Mouse (Mus musculus) granulocyte monocyte progenitor cell, adult 5-6 weeks (primary cell): Measurements from ENCODE around the gene Apbb2. TPM values are rescaled to one million over a fixed set of nuclear protein-coding genes. Genes with fewer than 3 reads are reported as not detected.

Source experiments
- ATAC-seq: replicated peaks from 2 replicates; pipeline ENCODE4 v1.8.0; 2016; ENCODE audit warnings: mild to moderate bottlenecking, moderate TSS enrichment, inconsistent platforms; ENCODE audit not compliant: poor library complexity, severe bottlenecking
- total RNA-seq, 2 experiments: library from RNA; stranded (forward) in 1 of 2; stranded (reverse) in 1 of 2; fragments of 200-712, 200-1000 nt in 1 of 2; fragments of >200 nt in 1 of 2; fragmentation: Nextera tagmentation in 1 of 2; gene quantifications; 2 replicates each; pipeline ENCODE4 v1.2.3; 2014 to 2017

The Apbb2 gene
- total RNA-seq, 2 experiments from 2014 or later = 0.31 to 0.52 TPM

GRCm38 (mm10) chr5:66553933-66554332 lies 64.7 kb downstream of the Apbb2 start:
- ATAC-seq = no peak

GRCm38 (mm10) chr5:66552246-66552645 lies 66.3 kb downstream of the Apbb2 start:
- no peak for ATAC-seq

- ATAC-seq = no peak
These were observed 68.3 kb downstream of the Apbb2 start for GRCm38 (mm10) chr5:66550292-66550691.

GRCm38 (mm10) chr5:66549691-66550090 lies 68.9 kb downstream of the Apbb2 start:
- no peak for ATAC-seq

GRCm38 (mm10) chr5:66546969-66547511 lies 71.5 kb downstream of the Apbb2 start:
- ATAC-seq = no peak

- ATAC-seq = no peak
These were observed 72.9 kb downstream of the Apbb2 start for GRCm38 (mm10) chr5:66545573-66546141.

- no peak for ATAC-seq
These were observed 74.8 kb downstream of the Apbb2 start for GRCm38 (mm10) chr5:66543761-66544160.

- no peak for ATAC-seq
These were observed 75.2 kb downstream of the Apbb2 start for GRCm38 (mm10) chr5:66543344-66543743.

- ATAC-seq = no peak
These were observed 76.1 kb downstream of the Apbb2 start for GRCm38 (mm10) chr5:66542521-66542920.

GRCm38 (mm10) chr5:66541385-66541784 lies 77.2 kb downstream of the Apbb2 start:
- ATAC-seq = no peak

GRCm38 (mm10) chr5:66540246-66540645 lies 78.3 kb downstream of the Apbb2 start:
- no peak for ATAC-seq

GRCm38 (mm10) chr5:66537811-66538210 lies 80.8 kb downstream of the Apbb2 start:
- no peak for ATAC-seq

GRCm38 (mm10) chr5:66536696-66537358 lies 81.8 kb downstream of the Apbb2 start:
- ATAC-seq = no peak

- no peak for ATAC-seq
These were observed 82.9 kb downstream of the Apbb2 start for GRCm38 (mm10) chr5:66535566-66536236.

- ATAC-seq = no peak
These were observed 84.7 kb downstream of the Apbb2 start for GRCm38 (mm10) chr5:66533711-66534425.

- ATAC-seq = no peak
These were observed 85.8 kb downstream of the Apbb2 start for GRCm38 (mm10) chr5:66532827-66533226.

- ATAC-seq = no peak
These were observed 88.2 kb downstream of the Apbb2 start for GRCm38 (mm10) chr5:66530361-66530760.

GRCm38 (mm10) chr5:66529631-66530030 lies 89.0 kb downstream of the Apbb2 start:
- ATAC-seq = no peak

GRCm38 (mm10) chr5:66528567-66528966 lies 90.0 kb downstream of the Apbb2 start:
- ATAC-seq = no peak

- ATAC-seq = no peak
These were observed 91.5 kb downstream of the Apbb2 start for GRCm38 (mm10) chr5:66527090-66527489.

- ATAC-seq = peak; percentile 56
These were observed 93.6 kb downstream of the Apbb2 start for GRCm38 (mm10) chr5:66525002-66525401.
